Mouse (Mus musculus) megakaryocyte, embryonic 14.5 days (primary cell): Measurements from ENCODE around the gene Gm17416. TPM values are rescaled to one million over a fixed set of nuclear protein-coding genes. Genes with fewer than 3 reads are reported as not detected.

Experiments
- H3K27me3 ChIP-seq: replicated peaks from 2 replicates; pipeline ENCODE3; 2012; ENCODE audit warnings: inconsistent platforms
- H3K36me3 ChIP-seq: replicated peaks from 2 replicates; pipeline ENCODE3; 2012; ENCODE audit warnings: low read length, inconsistent platforms, mixed read lengths
- H3K4me1 ChIP-seq: 2 replicates; pipeline ENCODE4 v1.6.1; 2012; ENCODE audit warnings: inconsistent platforms
- H3K4me3 ChIP-seq: replicated peaks from 2 replicates; pipeline ENCODE3; 2012; ENCODE audit warnings: moderate library complexity, mild to moderate bottlenecking, inconsistent platforms
- H3K9me3 ChIP-seq: 2 replicates; pipeline ENCODE4 v1.6.1; 2012; ENCODE audit warnings: inconsistent platforms
- FLI1 ChIP-seq: IDR thresholded peaks from 2 replicates; pipeline ENCODE4 v1.6.1; 2012; ENCODE audit warnings: low read length, inconsistent platforms, mixed read lengths
- GATA1 ChIP-seq: IDR thresholded peaks from 3 replicates; pipeline ENCODE4 v1.6.1; 2012; ENCODE audit warnings: mixed read lengths, low read length, inconsistent platforms, borderline replicate concordance
- polyA plus RNA-seq: library from polyadenylated mRNA; stranded (reverse); fragments of >175 nt; gene quantifications from 2 replicates; pipeline ENCODE4 v1.2.3, GENCODE M21; 2012; ENCODE audit warnings: low replicate concordance; ENCODE audit not compliant: insufficient read depth

Gene Gm17416
- polyA plus RNA-seq, result not detected in 2 replicates

DNA sequence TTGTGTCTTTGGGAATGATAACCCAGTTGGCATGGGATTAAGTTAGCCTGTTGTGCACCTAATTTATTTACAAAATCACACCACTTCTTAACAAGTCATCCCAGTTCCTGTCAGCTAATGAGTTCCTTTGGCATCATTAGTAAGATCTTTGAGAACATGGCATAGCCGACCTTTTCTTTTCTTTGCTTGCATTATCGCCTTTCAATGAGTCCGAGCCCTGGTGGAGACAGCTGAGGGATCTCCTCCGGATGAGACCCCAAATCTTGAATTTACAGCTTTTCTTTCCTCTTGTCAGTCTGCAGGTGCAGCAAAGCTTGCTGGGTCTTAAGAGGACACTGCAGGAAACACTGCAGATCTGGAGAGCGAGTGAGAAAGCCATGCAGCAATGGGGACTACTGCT, at the start of gene Gm17416:
Gene Gm17416, plus strand, starts transcription at position 301 of the 400 bp plus-strand sequence.
- Histone ChIP-seq H3K36me3 (no peaks in the 10 kb centered on the region), H3K4me1 (0 out of 2 replicates have a peak, but pooled peaks cover 4% of the 10 kb centered on the region), H3K27me3 (peaks cover 55% of the 10 kb centered on the region), H3K9me3 (peaks cover 13% of the 10 kb centered on the region), H3K4me3 (no peak within 1 kb of the TSS)
- no peak for TF ChIP-seq FLI1
- TF ChIP-seq GATA1, result no peak

GRCm38 (mm10) chr2:152539944-152540710, 29.0 kb upstream of the Gm17416 start, which contains the start of gene Defb29:
Gene Defb29, minus strand, starts transcription at chr2:152540098.
- peaks cover 12% of the 10 kb centered on the region for H3K27me3 ChIP-seq
- H3K36me3 ChIP-seq, result no peaks in the 10 kb centered on the region
- H3K4me1 ChIP-seq, result peaks cover 16% of the 10 kb centered on the region; the same call in 1 of the 2 replicates
- no peak within 1 kb of the TSS for H3K4me3 ChIP-seq
- peaks cover 20% of the 10 kb centered on the region for H3K9me3 ChIP-seq
- no peak for TF ChIP-seq FLI1
- no peak for TF ChIP-seq GATA1

- Histone ChIP-seq H3K27me3 (peaks cover 11% of the 10 kb centered on the region), H3K36me3 (no peaks in the 10 kb centered on the region), H3K4me1 (0 out of 2 replicates have a peak, but pooled peaks cover 10% of the 10 kb centered on the region), H3K9me3 (peaks cover 18% of the 10 kb centered on the region), H3K4me3 (no peak overlapping the region)
- TF ChIP-seq FLI1 (no peak), GATA1 (no peak)
These were observed 27.2 kb upstream of the Gm17416 start for GRCm38 (mm10) chr2:152541979-152542378.

DNA sequence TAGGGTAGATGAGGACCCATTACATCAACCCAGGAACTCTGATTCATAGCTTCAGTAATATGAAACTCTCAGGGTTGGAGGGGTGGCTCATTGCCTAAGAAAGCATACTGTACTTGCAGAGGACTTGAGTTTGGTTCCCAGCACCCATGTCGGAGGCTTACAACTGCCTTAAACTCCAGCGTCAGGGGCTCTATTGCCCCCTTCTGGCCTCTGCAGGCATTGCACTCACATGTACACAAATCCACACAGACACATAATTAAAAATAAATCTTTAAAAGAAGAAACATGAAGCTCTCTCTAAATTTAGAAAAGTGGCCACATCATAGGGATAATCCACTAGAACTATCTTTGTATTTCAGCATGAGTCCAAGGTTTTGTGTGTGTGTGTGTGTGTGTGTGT, 26.2 kb upstream of the Gm17416 start:
- peaks cover 9% of the 10 kb centered on the region for H3K27me3 ChIP-seq
- H3K9me3 ChIP-seq, result peaks cover 12% of the 10 kb centered on the region
- H3K36me3 ChIP-seq, result no peaks in the 10 kb centered on the region
- 0 out of 2 replicates have a peak, but pooled peaks cover 3% of the 10 kb centered on the region for H3K4me1 ChIP-seq
- no peak for TF ChIP-seq GATA1
- no peak for TF ChIP-seq FLI1
- no peak overlapping the region for H3K4me3 ChIP-seq

- Histone ChIP-seq H3K4me1 (0 out of 2 replicates have a peak, but pooled peaks cover 3% of the 10 kb centered on the region), H3K27me3 (peaks cover 10% of the 10 kb centered on the region), H3K4me3 (no peak overlapping the region), H3K36me3 (no peaks in the 10 kb centered on the region), H3K9me3 (peaks cover 12% of the 10 kb centered on the region)
- no peak for TF ChIP-seq GATA1
- no peak for TF ChIP-seq FLI1
These were observed 25.7 kb upstream of the Gm17416 start for GRCm38 (mm10) chr2:152543478-152543877.

- H3K27me3 ChIP-seq, result peaks cover 14% of the 10 kb centered on the region
- H3K9me3 ChIP-seq, result peaks cover 12% of the 10 kb centered on the region
- 0 out of 2 replicates have a peak, but pooled peaks cover 3% of the 10 kb centered on the region for H3K4me1 ChIP-seq
- no peak for TF ChIP-seq GATA1
- no peak for TF ChIP-seq FLI1
- no peak overlapping the region for H3K4me3 ChIP-seq
- H3K36me3 ChIP-seq, result no peaks in the 10 kb centered on the region
These were observed 24.4 kb upstream of the Gm17416 start for GRCm38 (mm10) chr2:152544691-152545090.

- Histone ChIP-seq H3K4me3 (no peak overlapping the region), H3K27me3 (peaks cover 15% of the 10 kb centered on the region), H3K9me3 (peaks cover 1% of the 10 kb centered on the region; the same call in 1 of the 2 replicates), H3K36me3 (no peaks in the 10 kb centered on the region), H3K4me1 (no peaks in the 10 kb centered on the region)
- TF ChIP-seq GATA1 (no peak), FLI1 (no peak)
These were observed 21.0 kb upstream of the Gm17416 start for GRCm38 (mm10) chr2:152548124-152548523.

DNA sequence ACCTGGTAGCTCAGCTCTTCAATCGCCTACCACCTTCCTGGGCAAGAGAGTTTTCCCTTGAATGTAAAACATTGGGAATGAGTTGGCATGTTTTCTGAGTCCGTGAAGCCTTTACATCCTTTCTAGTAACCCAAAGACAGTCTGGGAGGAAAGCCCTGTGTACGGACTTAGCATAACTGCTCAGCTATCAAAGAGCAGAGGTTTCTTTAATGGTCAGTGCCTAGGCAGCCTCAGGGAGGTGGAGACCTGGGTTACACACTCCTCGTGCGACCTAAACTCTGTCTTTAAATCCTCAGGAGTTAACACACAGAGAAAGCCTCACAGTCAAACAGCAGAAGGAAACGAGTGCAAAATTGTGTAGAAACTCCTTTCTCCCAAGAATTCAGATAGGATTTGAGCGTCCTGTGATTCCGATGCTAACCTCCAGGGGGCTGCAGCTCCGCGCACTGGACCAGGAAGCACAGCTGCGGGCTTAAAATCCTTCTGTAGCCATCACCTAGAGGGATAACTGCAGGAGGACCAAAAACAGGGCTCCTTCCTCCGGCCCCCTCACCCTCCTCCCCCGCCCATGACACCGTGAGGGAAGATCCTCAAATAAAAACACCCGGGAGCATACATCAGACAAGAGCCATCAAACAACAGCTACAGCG, 15.2 kb upstream of the Gm17416 start:
- Histone ChIP-seq H3K4me3 (peak overlapping the region; percentile 23), H3K36me3 (no peaks in the 10 kb centered on the region), H3K27me3 (peaks cover 27% of the 10 kb centered on the region), H3K9me3 (no peaks in the 10 kb centered on the region), H3K4me1 (peaks cover 18% of the 10 kb centered on the region)
- no peak for TF ChIP-seq FLI1
- no peak for TF ChIP-seq GATA1

DNA sequence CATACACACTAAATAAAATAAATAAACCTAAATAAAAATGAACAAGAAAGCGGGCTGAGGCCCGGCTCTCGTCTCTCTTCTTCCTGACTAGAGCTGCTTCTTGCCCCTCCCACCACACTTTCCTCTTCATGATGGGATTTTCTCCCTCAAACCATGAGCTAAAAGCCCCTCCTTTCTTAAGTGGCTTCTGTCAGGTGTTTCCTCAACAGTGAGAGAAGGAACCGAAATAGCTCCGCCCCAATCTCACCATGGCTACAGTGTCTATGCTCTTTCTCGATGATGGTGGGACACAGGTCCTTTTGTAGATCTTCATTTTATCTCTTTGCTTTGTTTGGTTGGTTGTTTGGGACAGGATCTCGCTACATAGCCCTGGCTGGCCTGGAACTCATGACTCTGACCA, 12.5 kb upstream of the Gm17416 start:
- H3K4me1 ChIP-seq, result peaks cover 24% of the 10 kb centered on the region
- H3K27me3 ChIP-seq, result peaks cover 30% of the 10 kb centered on the region
- no peaks in the 10 kb centered on the region for H3K36me3 ChIP-seq
- TF ChIP-seq GATA1 (no peak), FLI1 (no peak)
- peaks cover 7% of the 10 kb centered on the region for H3K9me3 ChIP-seq
- no peak overlapping the region for H3K4me3 ChIP-seq

DNA sequence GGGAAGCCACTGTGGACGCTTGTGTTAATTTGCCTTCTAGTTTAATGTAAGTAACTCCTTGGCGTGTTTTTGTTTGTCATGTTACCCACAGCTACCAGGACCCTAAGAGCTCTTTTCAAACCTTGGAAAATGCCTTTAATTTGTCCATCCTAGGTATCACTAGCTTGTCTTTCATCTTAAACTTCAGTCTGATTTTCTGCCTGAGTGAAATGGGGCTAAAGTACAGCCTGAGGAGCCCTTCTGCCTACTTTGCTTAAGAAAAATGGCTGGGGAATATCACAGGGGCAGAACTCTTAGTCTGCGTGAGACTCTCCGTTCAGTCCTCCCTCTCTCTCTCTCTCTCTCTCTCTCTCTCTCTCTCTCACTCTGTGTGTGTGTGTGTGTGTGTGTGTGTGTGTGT, 743 bp downstream of the Gm17416 start:
- TF ChIP-seq FLI1, result no peak
- TF ChIP-seq GATA1, result no peak
- Histone ChIP-seq H3K27me3 (peaks cover 60% of the 10 kb centered on the region), H3K36me3 (no peaks in the 10 kb centered on the region), H3K4me3 (no peak overlapping the region), H3K9me3 (peaks cover 13% of the 10 kb centered on the region), H3K4me1 (0 out of 2 replicates have a peak, but pooled peaks cover 4% of the 10 kb centered on the region)
